Mouse (Mus musculus) G1E (cell line): ENCODE data around the gene Tmem255a.

ENCODE experiments used
- CTCF ChIP-seq: IDR thresholded peaks from 2 replicates; pipeline ENCODE4 v1.5.1; 2012; ENCODE audit warnings: low read depth, low read length, inconsistent platforms, mixed read lengths
- GATA1 ChIP-seq: IDR thresholded peaks from 2 replicates; pipeline ENCODE4 v1.6.1; 2012; ENCODE audit warnings: borderline replicate concordance, low read length, inconsistent platforms, mixed read lengths
- GATA2 ChIP-seq: IDR thresholded peaks from 2 replicates; pipeline ENCODE4 v1.6.1; 2012; ENCODE audit warnings: low read depth, low read length, inconsistent platforms, borderline replicate concordance
- TAL1 ChIP-seq: conservative IDR thresholded peaks from 2 replicates; pipeline ENCODE4 v1.6.1; 2012; ENCODE audit warnings: low read depth, low read length, inconsistent platforms, mixed read lengths

GRCm38 (mm10) chrX:38165315-38165714, 86.9 kb downstream of the Tmem255a start:
- TF ChIP-seq CTCF (no peak), GATA1 (no peak), TAL1 (no peak), GATA2 (no peak)
